8 mouse cellular contexts compared by ENCODE assay signal in the genomic region with DNA sequence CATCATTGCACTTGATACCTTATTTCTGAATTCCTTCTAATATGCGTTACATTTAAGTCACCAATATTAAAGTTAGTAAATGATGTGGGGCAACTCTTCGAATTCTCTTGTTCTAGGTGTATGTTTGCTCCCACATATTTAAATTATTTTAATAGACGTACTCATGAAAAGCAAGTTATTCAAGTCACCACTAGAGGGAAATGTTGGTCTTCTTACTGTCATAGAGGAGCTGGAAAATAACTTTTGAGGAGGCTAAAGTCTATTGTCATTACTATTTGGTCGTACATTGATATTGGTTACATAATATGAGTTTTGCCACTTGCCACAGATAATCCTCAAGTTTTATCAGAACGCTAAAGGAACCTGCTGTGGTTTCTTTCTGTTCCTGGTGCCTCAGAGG.
DNase-seq lines count a peak whose midpoint lies in the region; ATAC-seq and TF ChIP-seq lines count a peak whose summit lies in the region.
"Had no signal": no experiment of that assay in that cellular context is flagged by ENCODE, and none has a peak within 500 bp of the region (broad histone marks: within the 10 kb centered on the region; RNA-seq: fewer than 3 reads in every experiment).

No protein-coding gene starts in this region.

- H3K36me3 ChIP-seq in kidney, embryonic 14.5 days (ENCODE audit: control insufficient read depth, insufficient read depth, low read length): no peaks in the 10 kb centered on the region
- no peaks in the 10 kb centered on the region for H3K36me3 ChIP-seq in ES-Bruce4 (ENCODE audit: control insufficient read depth, insufficient read depth, low read length, poor library complexity, severe bottlenecking)

- DNase-seq in kidney, adult 9 months: peak; percentile 41
- peak; percentile 10 for DNase-seq in A20 (ENCODE audit: low read depth, low spot score)
- peak; percentile 21 for DNase-seq in induced T-regulatory cell, adult 2 months (ENCODE audit: low read depth)
- no peak for DNase-seq in T-cell, adult 2 months (ENCODE audit: low spot score)
- no peak for DNase-seq in thymus, postnatal 14 days

- no peak for ATAC-seq in kidney, embryonic 14.5 days (ENCODE audit: low FRiP score, low TSS enrichment)

- TF ChIP-seq POLR2A in ES-Bruce4 (IDR thresholded peaks at IDR 0.05; ENCODE audit: insufficient read depth, low read length): no peak

- no peak for TF ChIP-seq EP300 in ES-Bruce4 (IDR thresholded peaks at IDR 0.05; ENCODE audit: insufficient read depth, low read depth, low read length)

- H3K27me3 ChIP-seq in kidney, embryonic 14.5 days (ENCODE audit: control insufficient read depth, insufficient read depth, low read length): no peaks in the 10 kb centered on the region
- H3K27me3 ChIP-seq in ES-Bruce4 (ENCODE audit: control insufficient read depth, insufficient read depth, low read length, poor library complexity, severe bottlenecking): no peaks in the 10 kb centered on the region; the same call in 1 of the 2 replicates

- peak; percentile 1 for TF ChIP-seq CTCF in ES-Bruce4 (IDR thresholded peaks at IDR 0.05; ENCODE audit: low read depth, low read length)

- 27% methylated on average over 5 of the region's 5 CpGs for WGBS in kidney, embryonic 14.5 days

- no peak overlapping the region for H3K4me3 ChIP-seq in kidney, embryonic 14.5 days (ENCODE audit: low read length)
- no peak overlapping the region for H3K4me3 ChIP-seq in ES-Bruce4 (ENCODE audit: low read depth, low read length)
- H3K4me3 ChIP-seq: myocyte had no signal

- no peak overlapping the region for H3K27ac ChIP-seq in kidney, embryonic 14.5 days (ENCODE audit: low read depth, low read length)
- no peak overlapping the region for H3K27ac ChIP-seq in ES-Bruce4 (ENCODE audit: insufficient read depth, low read length)

- no peaks in the 10 kb centered on the region for H3K9me3 ChIP-seq in kidney, embryonic 14.5 days (ENCODE audit: control insufficient read depth, low read length)
- H3K9me3 ChIP-seq in ES-Bruce4 (replicated peaks; ENCODE audit: control insufficient read depth, insufficient read depth, low read length, poor library complexity, severe bottlenecking): no peaks in the 10 kb centered on the region

- H3K4me2 ChIP-seq in kidney, embryonic 14.5 days (replicated peaks; ENCODE audit: low read depth, low read length): no peak overlapping the region

- H3K4me1 ChIP-seq in kidney, embryonic 14.5 days (ENCODE audit: control insufficient read depth, insufficient read depth, low read length): no peaks in the 10 kb centered on the region
- H3K4me1 ChIP-seq in ES-Bruce4 (ENCODE audit: control insufficient read depth, insufficient read depth, low read length): no peaks in the 10 kb centered on the region

- H3K9ac ChIP-seq in kidney, embryonic 14.5 days (ENCODE audit: low read depth, low read length): no peak overlapping the region
- no peak overlapping the region for H3K9ac ChIP-seq in ES-Bruce4 (ENCODE audit: low read depth, poor library complexity, severe bottlenecking)

Comparison
In these comparisons a context has a peak if more than half of its experiments do, and no peak if none do; other contexts are left out.
1. DNase-seq: peak in kidney, adult 9 months (single experiment), A20 (single experiment) and induced T-regulatory cell, adult 2 months (single experiment); none in T-cell, adult 2 months (single experiment) and thymus, postnatal 14 days (single experiment).